Mouse (Mus musculus) stomach, embryonic 15.5 days (tissue): ENCODE data around the gene Gtf3c4. TPM values are rescaled to one million over a fixed set of nuclear protein-coding genes. Genes with fewer than 3 reads are reported as not detected.

Experiments
- ATAC-seq: fragments of 200-750 bp; cut with Nextera tagmentation; 2 replicates; pipeline ENCODE4 v1.8.0; 2017; ENCODE audit warnings: low read depth, moderate number of reproducible peaks, moderate TSS enrichment; ENCODE audit not compliant: insufficient read depth, low FRiP score
- H3K27ac ChIP-seq: fragments of 300-500 bp; sonication (generic); 2 replicates; pipeline ENCODE4 v1.5.1; 2015; ENCODE audit warnings: mild to moderate bottlenecking, inconsistent platforms
- H3K27me3 ChIP-seq: fragments of 300-500 bp; sonication (generic); replicated peaks from 2 replicates; pipeline ENCODE4 v1.6.1; 2015; ENCODE audit warnings: inconsistent platforms
- H3K36me3 ChIP-seq: fragments of 300-500 bp; sonication (generic); 2 replicates; pipeline ENCODE4 v1.6.1; 2015; ENCODE audit warnings: inconsistent platforms
- H3K4me1 ChIP-seq: fragments of 300-500 bp; sonication (generic); 2 replicates; pipeline ENCODE4 v1.6.1; 2015; ENCODE audit warnings: inconsistent platforms
- H3K4me2 ChIP-seq: fragments of 300-500 bp; sonication (generic); 2 replicates; pipeline ENCODE4 v1.6.1; 2015; ENCODE audit warnings: mild to moderate bottlenecking, inconsistent platforms
- H3K4me3 ChIP-seq: fragments of 300-500 bp; sonication (generic); replicated peaks from 2 replicates; pipeline ENCODE4 v1.5.1; 2015; ENCODE audit warnings: inconsistent platforms
- H3K9ac ChIP-seq: fragments of 300-500 bp; sonication (generic); 2 replicates; pipeline ENCODE4 v1.6.1; 2015; ENCODE audit warnings: inconsistent platforms
- H3K9me3 ChIP-seq: fragments of 300-500 bp; sonication (generic); 2 replicates; pipeline ENCODE4 v1.6.1; 2016; ENCODE audit warnings: inconsistent platforms
- WGBS: fragments of 180-500 bp; shearing (Covaris S2); methylation state at CpG from one replicate; pipeline ENCODE4 v1.1.7; 2015; 5-methylcytosine and 5-hydroxymethylcytosine counted together
- polyA plus RNA-seq: library from polyadenylated mRNA; unstranded; fragments of >200 nt; fragmentation: Nextera tagmentation; extraction: Ambion mirVana; gene quantifications from 2 replicates; pipeline ENCODE4 v1.2.1, GENCODE M21; 2015

Gene Gtf3c4
- polyA plus RNA-seq, 1 experiment from 2014 or later, result 12.5 TPM

DNA sequence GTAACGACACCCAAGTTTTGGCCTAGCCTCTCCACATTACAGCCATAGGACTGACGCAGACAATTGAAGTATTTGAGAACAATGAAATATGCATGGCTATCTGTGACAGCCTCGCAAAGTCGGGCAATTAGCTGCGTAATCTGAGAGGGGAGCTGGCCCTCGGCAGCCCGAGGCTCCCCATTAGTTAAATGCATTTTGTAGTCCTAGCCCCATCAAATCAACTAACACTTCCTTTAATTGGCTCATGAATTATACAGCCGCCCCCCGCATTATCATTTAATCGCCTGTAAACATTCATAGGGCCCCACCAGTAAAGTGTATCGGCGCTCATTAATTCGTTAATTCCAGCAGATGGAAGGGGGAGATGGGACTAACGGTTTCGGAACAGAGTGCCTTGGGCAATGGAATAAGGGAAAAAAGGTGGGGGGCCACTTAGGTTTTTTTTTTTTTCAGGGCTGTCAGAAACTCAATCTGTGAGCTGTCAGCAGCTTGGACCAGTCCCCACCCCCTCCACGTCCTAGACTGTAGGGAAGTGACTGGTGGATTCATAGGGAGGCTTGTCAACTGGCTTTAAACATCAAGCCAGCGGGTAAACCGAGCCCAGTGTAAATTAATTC, 42.6 kb downstream of the Gtf3c4 start:
- no peaks in the 10 kb centered on the region for H3K27me3 ChIP-seq
- H3K9ac ChIP-seq, result no peak overlapping the region
- H3K27ac ChIP-seq, result no peak overlapping the region
- H3K9me3 ChIP-seq, result no peaks in the 10 kb centered on the region
- H3K4me2 ChIP-seq, result no peak overlapping the region
- ATAC-seq, result no peak
- WGBS, result 62% methylated on average over 18 of the region's 18 CpGs
- H3K4me3 ChIP-seq, result no peak overlapping the region
- H3K36me3 ChIP-seq, result no peaks in the 10 kb centered on the region
- H3K4me1 ChIP-seq, result 0 out of 2 replicates have a peak, but pooled peaks cover 1% of the 10 kb centered on the region

DNA sequence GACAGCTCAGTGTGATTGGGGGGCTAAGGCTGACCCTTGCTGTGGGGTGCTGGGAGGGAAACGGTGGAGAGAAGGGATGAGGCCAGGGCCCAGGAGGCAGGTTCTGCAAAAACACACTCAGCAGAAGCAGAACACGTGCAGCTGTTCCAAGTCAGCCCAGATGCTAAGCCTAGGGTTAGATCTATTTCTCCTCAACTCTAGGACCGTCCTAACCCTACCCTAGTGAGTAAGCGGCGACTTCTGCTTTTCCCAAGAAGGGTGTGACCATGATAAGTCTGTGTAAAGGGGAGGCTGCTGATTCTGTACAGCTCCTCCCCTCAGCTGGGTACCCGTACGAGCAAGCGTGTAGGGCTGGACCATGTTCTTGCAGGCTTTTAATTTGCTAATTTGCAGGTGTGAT, 43.9 kb downstream of the Gtf3c4 start:
- Histone ChIP-seq H3K4me1 (0 out of 2 replicates have a peak, but pooled peaks cover 5% of the 10 kb centered on the region), H3K27me3 (no peaks in the 10 kb centered on the region), H3K4me2 (no peak overlapping the region), H3K9ac (no peak overlapping the region), H3K36me3 (no peaks in the 10 kb centered on the region), H3K9me3 (no peaks in the 10 kb centered on the region), H3K4me3 (no peak overlapping the region), H3K27ac (no peak overlapping the region)
- WGBS, result 58% methylated on average over 8 of the region's 8 CpGs
- ATAC-seq, result no peak

DNA sequence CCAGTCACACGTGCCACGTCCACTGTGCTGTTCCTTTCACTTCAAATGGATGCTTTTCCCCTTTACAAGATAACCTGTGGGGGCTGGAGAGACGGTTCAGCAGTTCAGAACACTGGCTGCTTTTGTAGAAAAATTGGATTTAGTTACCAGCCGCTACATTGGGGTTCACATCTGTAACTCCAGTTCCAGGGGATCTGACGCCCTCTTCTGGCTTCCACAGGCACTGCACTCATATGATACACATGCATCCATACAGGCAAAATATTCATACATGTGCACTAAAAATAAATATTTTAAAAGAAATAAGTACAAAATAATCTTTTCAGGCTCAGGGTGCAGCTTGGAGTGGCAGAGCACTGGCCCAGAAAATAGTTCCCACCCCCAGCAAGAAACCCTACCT, 45.5 kb downstream of the Gtf3c4 start:
- Histone ChIP-seq H3K4me2 (no peak overlapping the region), H3K9ac (no peak overlapping the region), H3K4me1 (0 out of 2 replicates have a peak, but pooled peaks cover 5% of the 10 kb centered on the region), H3K9me3 (no peaks in the 10 kb centered on the region), H3K36me3 (no peaks in the 10 kb centered on the region), H3K4me3 (no peak overlapping the region), H3K27ac (no peak overlapping the region), H3K27me3 (no peaks in the 10 kb centered on the region)
- 83% methylated on average over 5 of the region's 5 CpGs for WGBS
- no peak for ATAC-seq

DNA sequence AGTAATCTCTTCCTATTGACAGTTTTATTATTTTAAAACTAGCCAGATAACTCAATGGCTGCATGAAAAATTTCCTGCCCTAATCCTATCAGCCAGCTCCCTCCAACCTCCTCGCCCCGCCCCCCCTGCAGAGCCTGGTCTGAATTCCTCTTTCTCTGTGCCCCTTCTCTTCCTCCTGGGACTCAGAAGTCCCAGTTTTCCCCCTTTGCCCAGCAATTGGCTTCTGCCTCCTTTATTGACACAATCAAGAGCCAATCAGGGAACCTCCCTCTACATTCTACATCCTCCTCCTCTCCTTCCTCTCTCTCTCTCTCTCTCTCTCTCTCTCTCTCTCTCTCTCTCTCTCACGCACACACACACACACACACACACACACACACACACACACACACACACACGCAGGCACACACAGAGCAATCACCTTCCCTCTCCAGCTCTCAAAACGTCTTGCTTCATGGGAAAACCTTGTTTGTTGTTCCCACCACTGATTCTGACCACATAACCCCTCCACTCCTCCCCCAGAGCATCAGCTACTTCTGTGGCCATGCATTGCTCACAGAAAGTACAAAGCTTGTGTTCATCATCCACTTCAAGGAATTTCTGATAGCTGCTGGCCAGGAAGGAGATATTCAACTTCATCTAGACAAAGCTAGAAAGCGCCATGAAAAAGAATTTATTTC, 47.1 kb downstream of the Gtf3c4 start:
- WGBS, result 19% methylated on average over 6 of the region's 6 CpGs
- 0 out of 2 replicates have a peak overlapping the region, but pooled peaks have one; percentile 5 for H3K4me3 ChIP-seq
- H3K9ac ChIP-seq, result no peak overlapping the region

DNA sequence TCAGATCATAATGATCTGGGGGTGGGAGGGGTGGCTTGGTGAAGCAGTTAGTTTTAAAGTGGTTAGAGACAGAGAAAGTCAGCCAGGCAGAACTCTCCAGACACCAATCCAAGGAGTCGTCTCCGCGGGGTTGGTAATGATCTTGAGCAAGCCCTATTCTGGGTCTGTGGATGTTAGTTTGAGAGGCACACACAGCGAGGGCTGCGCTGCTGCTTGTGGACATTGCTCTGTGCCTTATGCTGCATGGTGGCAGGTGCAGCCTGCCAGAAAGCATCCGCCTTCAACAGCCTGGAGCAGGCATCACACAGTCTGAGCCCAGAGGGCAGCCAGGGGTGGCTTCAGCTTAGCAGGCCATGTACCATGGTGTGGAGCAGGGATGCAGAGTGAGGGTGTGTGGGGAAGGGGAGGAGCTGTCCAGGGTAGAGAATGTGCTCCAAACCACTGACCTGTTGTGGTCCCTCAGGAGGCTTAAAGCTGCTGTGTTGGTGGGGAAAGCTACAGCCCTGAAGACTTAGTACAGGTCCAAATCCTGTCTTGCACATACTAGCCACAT, 53.0 kb downstream of the Gtf3c4 start:
- Histone ChIP-seq H3K4me1 (no peaks in the 10 kb centered on the region), H3K9me3 (no peaks in the 10 kb centered on the region), H3K36me3 (no peaks in the 10 kb centered on the region), H3K9ac (no peak overlapping the region), H3K27ac (no peak overlapping the region), H3K27me3 (no peaks in the 10 kb centered on the region), H3K4me2 (no peak overlapping the region), H3K4me3 (no peak overlapping the region)
- WGBS, result 80% methylated on average over 6 of the region's 6 CpGs
- peak; percentile 14; the same call in 1 of the 2 replicates for ATAC-seq

More for the DNA sequence above, 47.1 kb downstream of the Gtf3c4 start:
- H3K27ac ChIP-seq, result no peak overlapping the region; the same call in 1 of the 2 replicates
- ATAC-seq, result peak; percentile 89; the same call in 1 of the 2 replicates
- H3K27me3 ChIP-seq, result no peaks in the 10 kb centered on the region
- no peaks in the 10 kb centered on the region for H3K36me3 ChIP-seq
- H3K4me1 ChIP-seq, result 0 out of 2 replicates have a peak, but pooled peaks cover 5% of the 10 kb centered on the region
- H3K4me2 ChIP-seq, result peak overlapping the region; percentile 33
- H3K9me3 ChIP-seq, result no peaks in the 10 kb centered on the region

DNA sequence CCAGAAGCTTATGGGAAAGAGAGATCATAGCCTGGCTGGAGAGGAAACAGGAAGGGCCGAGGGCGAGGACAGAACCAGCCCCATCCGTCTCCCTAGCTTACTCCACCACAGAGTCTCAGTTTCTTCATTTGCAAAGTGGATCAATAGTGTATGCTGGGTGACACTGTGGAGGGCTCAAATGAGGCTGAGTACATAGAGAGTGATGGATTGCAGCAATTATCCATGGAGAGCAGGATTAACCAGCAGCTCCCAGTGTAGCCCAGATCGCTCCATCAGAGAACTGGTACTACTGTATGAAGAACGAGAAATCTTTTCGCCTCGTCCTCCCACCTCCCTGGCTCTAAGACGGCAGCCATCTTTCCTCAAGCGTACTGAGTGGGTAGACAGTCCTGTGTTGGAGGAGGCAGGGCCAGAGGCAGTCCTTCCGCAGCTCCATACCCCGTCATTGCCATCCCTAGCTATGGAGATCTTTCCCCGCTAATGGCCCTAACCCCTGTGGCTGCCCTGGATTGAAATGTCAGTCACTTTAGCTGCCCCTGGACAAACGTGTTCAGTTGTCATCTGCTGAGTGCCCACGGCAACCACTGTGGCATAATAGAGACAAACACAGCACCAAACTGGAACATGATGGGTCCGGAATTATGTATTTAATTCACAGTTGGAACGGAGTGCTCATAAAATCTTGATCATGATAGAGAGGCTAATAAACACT, 53.6 kb downstream of the Gtf3c4 start:
- Histone ChIP-seq H3K27me3 (no peaks in the 10 kb centered on the region), H3K27ac (no peak overlapping the region), H3K4me3 (no peak overlapping the region), H3K36me3 (no peaks in the 10 kb centered on the region), H3K9ac (no peak overlapping the region), H3K9me3 (no peaks in the 10 kb centered on the region), H3K4me2 (no peak overlapping the region), H3K4me1 (no peaks in the 10 kb centered on the region)
- WGBS, result 71% methylated on average over 16 of the region's 16 CpGs
- ATAC-seq, result no peak

DNA sequence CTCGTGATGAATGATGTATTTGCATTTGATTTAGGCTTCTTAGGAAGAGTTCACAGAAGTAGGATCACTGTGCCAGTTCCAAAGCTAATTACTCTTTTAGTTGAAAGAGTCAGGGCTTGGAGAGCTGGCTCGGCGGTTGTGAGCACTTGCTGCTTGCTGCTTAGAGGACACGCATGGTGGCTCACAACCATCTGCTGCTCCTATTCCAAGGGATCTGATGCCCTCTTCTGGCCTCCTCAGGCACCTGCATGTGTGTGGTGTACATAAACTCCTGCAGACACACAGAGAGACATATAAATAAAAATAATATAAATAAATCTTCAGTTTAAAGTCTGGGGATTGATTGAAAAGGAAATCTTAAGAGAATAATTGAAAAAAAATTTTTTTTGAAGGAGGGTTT, 58.9 kb downstream of the Gtf3c4 start:
- no peaks in the 10 kb centered on the region for H3K4me1 ChIP-seq
- H3K4me3 ChIP-seq, result no peak overlapping the region
- no peak overlapping the region for H3K4me2 ChIP-seq
- H3K36me3 ChIP-seq, result no peaks in the 10 kb centered on the region
- no peaks in the 10 kb centered on the region for H3K9me3 ChIP-seq
- no peak for ATAC-seq
- H3K27me3 ChIP-seq, result no peaks in the 10 kb centered on the region
- H3K27ac ChIP-seq, result no peak overlapping the region
- no peak overlapping the region for H3K9ac ChIP-seq
- 85% methylated on average over 4 of the region's 4 CpGs for WGBS

DNA sequence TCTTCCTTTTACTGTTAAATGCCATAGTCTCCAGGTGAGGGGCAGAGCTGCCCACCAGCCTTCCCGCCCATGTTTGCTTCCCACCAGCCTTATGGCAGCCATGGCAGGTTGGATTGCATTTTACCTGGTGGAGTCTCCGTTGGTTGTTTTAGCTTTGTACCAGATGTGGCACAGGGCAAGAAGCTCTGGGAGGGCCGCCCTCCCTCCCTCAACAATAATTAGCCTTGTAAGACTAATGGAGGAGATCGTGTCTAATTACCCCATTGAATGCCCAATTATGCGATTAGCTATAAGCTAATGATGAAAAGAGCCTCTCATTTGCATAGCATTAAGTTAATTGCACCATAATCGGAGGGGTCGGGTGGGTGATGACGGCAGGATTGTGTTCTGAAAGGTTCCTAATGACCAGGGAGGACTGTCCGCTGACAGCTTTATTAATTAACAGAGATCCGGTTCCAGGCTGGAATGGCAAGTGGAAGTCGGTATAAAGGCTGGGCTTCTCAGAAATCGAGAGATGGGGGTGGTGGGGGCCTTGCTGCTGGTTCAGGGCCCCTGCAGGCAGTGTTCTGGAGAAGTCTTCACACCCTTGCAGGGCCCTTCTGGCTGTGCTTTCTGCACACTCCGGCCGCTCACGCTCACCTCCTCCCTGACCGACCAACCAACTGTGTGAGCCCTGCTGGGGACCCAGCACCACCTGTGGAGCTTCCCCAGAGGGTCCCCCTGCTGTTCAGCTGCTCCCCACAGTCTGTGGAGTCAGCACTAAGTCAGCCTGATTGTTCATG, 60.0 kb downstream of the Gtf3c4 start:
- Histone ChIP-seq H3K4me2 (no peak overlapping the region), H3K36me3 (no peaks in the 10 kb centered on the region), H3K9ac (no peak overlapping the region), H3K9me3 (no peaks in the 10 kb centered on the region), H3K27me3 (no peaks in the 10 kb centered on the region), H3K27ac (no peak overlapping the region), H3K4me3 (no peak overlapping the region), H3K4me1 (no peaks in the 10 kb centered on the region)
- ATAC-seq, result no peak
- 68% methylated on average over 16 of the region's 16 CpGs for WGBS

DNA sequence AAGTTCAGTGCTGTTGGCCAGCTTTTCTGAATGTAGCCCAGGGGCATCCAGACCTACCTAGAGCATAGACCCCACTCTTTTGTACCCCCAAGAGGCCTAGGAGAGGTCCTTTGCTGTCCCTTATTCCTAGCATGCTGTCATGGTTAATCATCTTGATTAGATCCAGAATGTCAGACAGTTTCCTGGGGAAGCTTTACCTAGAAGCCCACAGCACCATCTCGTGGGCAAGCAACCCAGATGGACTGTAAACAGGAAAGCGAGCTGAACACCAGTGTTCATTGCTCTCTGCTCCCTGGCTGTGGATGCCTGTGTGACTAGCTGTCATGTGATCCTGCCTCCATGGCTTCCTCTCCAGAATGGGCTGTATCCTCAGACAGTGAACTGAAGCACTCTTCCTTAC, 63.4 kb downstream of the Gtf3c4 start:
- Histone ChIP-seq H3K27ac (no peak overlapping the region), H3K4me1 (no peaks in the 10 kb centered on the region), H3K4me2 (no peak overlapping the region), H3K27me3 (no peaks in the 10 kb centered on the region), H3K9ac (no peak overlapping the region), H3K36me3 (no peaks in the 10 kb centered on the region), H3K4me3 (no peak overlapping the region), H3K9me3 (no peaks in the 10 kb centered on the region)
- no peak for ATAC-seq
- WGBS, result 53% methylated on average over 2 of the region's 2 CpGs

DNA sequence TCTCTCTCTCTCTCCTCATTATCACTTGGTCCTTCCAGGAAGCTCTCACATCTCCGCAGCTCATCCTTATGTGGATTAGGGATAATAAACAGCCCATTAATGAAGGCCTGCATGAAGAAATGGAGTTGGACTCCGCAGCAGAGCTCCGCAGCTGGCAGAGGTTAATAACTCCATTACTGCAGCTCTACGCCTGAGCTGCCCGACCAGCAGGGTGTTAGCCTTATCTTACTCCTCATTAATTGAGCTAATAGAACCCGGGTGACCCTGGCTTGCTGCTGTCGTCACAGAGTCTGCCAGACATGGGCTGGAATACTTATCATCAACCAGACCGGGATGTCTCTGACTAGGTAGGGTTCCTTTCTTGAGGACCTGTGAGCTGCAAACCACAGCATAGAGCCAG, 66.1 kb downstream of the Gtf3c4 start:
- no peaks in the 10 kb centered on the region for H3K36me3 ChIP-seq
- no peak overlapping the region for H3K27ac ChIP-seq
- no peaks in the 10 kb centered on the region for H3K4me1 ChIP-seq
- no peak for ATAC-seq
- H3K9ac ChIP-seq, result no peak overlapping the region
- WGBS, result 46% methylated on average over 8 of the region's 8 CpGs
- H3K9me3 ChIP-seq, result no peaks in the 10 kb centered on the region
- H3K4me2 ChIP-seq, result no peak overlapping the region
- H3K27me3 ChIP-seq, result no peaks in the 10 kb centered on the region
- no peak overlapping the region for H3K4me3 ChIP-seq
